Mouse (Mus musculus): ENCODE measurements around the gene Plpp1.

Plpp1 gene

DNA sequence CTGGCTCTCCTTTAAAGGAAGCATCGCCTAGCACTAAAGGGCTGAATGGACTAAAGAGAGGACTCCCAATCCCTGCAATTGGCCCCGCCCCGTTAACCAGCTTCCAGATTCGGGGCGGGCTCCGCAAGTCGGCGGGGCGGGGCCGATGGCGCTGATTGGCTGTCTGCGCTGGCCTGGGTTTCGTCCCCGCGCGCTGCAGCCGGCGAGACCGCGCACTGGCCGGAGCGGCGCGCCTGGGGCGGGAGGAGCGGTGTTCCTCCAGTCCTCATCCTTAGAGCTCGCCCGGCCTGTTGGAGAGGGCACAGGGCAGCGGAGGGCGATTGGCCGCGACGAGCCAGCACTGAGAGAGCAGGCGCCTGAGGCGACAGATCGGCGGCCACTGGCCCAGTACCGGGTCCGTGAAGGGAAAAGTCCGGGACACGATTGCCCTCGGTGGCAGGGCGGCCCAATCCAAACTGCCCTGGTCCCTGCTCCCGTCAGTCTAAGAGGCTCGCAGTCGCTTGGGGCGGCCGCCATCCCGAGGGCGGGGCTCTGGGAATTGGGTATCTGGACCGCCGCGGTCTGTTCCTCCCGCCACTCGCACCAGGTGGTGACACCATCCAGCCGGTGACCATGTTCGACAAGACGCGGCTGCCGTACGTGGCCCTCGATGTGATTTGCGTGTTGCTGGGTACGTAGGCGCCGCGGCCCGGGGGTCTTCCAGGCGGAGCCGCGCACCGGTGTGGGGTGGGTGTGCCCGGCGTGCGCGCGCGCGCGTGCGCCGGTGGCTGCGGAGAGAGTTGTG is at the start of gene Plpp1:
Plpp1 (plus strand) TSS at position 196 of the 784 bp plus-strand sequence.
- peak; percentile 98 for DNase-seq

DNA sequence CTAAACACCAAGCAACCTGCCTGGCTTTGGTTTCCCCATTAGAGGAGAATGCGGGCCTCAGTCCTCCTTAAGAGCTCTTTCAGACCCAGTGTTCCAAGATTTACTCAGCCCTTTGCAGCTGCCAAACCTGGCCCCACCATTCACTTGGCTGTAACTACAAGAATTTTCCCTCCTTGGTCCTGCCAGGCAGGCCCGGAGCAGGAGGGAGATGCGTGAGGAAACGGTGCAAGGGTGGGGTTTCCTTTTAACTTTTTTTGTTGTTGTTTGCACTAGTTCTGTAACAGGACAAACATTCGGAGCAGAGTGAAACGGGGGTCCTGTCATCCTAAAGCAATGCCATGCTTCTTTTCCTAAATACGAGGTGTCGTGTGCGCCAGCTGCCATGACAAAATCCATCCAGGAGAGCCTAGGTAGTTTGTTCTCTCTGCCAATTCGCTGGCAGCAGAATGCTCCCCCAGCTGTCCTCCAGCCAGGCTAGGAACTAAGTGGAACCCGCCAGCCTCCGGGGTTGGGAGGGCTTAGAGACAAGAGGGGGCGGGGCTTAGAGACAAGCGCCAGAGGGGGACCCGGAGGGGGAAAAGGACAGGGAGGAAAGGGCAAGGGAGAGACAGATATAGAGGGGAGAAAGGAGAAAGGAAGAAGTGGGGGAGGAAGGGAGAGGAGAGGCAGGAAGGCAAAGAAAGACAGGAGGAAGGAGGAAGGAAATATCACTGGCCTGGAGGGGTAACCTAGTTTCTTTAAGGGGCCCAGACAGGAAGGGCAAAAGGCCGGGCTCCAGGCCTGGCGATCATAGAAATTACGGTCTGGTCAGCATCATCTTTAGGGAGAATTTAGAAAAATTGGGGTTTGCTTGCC is 48.9 kb upstream of the Plpp1 start:
- peak; percentile 81 for DNase-seq

DNA sequence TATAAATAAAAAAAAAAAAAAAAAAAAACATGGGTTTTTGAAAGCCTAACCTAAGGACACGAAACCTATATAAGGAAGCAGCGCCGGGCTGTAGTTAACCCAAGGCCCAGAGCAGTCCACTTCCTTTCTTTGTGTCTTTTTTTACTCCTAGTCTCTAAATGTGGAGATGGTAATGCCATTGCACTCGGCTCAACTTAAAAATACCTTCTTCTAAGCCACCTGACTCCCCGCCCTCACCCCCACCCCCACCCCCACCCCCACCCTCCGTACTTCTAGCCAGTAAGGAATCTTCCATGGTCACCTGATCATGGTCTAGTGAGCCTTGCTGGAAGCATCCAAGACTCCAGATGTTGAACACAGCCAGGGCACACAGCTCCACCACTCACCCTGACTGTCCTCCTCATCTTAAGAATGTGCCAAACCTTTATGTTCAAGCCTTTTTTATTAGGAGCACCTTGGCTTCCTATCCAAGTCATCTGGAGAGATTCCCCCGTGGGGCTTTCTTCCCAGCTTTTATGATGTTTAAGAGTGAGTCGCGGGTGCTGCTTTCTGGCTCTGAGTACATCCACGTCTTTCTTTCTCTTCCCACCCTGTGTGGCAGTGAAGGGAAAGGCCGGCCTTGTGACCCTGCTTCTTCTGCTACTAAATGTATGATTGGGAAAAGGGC is 48.1 kb upstream of the Plpp1 start:
- no peak for DNase-seq

DNA sequence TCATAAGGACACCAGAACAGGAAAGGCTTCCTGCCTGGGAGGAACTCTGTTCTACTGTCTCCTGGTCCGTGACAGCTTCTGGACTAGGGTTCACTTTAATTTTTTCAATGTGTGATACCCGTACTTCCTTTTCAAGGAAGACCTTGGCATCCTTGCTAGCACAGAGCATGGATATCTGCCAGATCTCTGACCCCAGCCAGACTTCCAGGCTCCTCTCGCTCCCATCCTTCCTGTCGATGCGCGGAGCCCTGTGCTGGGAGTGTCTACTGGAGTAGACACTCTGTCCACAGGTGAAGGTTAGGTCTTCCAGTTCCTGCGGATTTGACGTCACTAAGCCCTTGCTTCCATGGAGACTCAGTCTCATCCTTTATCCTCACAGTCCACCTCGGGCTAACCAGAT is 47.1 kb upstream of the Plpp1 start:
- peak; percentile 86 for DNase-seq

DNA sequence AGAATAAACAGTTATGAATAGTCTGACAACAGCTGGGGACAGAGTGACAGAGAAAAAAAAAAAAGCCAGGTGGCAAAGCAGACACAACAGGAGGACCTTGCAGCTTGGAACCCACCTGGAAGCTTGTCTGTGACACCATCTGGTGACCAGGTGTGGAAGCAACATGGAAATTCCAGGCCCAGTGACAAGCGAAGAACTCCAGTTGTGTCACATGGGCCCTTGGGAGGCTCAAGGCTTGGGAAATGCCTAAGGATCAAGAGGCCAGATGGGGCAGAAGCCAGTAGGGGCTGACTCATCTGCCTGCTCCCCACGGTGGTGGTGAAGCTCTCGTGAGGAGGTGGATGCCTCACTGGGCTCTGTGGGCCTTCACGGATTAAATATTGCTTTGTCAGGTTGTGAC is 45.7 kb upstream of the Plpp1 start:
- no peak for DNase-seq

DNA sequence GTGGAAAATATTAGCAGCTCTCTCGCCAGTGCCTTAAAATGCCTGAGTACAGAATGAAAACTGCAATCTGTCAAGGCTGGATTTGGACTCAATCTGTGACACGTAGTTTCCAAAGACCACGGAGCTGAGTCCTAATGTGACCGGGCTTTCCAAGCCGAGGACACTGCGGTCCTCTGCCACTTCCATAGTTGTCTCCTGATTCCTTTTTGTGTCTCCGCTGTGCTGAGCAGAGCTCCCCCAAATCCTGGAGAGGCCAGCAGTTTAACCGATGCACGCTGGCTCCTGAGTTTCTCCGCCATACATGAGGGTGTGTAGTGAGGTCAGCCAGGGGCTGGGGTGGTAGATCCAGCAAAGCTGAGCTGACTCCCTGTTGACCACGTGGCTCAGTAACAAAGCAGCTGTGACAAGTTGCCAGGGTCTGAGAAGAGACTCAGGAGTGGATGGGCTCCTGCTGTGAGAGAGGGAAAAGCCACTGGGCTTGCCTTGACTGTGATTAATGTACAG is 45.0 kb upstream of the Plpp1 start:
- no peak for DNase-seq

DNA sequence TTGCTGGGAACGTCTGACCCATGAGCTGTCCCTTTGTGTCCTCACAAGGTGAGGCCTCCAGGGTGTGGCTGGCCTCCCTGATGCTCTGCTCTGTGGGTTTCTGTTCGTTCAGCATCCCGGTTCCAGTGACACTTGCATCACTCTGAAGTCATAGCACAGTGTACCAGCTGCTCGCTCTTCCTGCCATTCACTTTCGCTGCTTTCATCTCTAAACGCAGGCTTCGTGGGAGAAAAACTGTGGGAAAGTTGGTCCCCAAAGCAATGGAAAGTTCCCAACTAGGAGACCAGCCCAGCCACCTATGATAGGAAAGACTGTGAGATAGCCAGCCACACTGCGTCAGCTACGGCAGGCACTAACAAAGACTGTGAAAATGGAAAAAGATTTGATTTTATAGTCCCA is 43.2 kb upstream of the Plpp1 start:
- DNase-seq = no peak

DNA sequence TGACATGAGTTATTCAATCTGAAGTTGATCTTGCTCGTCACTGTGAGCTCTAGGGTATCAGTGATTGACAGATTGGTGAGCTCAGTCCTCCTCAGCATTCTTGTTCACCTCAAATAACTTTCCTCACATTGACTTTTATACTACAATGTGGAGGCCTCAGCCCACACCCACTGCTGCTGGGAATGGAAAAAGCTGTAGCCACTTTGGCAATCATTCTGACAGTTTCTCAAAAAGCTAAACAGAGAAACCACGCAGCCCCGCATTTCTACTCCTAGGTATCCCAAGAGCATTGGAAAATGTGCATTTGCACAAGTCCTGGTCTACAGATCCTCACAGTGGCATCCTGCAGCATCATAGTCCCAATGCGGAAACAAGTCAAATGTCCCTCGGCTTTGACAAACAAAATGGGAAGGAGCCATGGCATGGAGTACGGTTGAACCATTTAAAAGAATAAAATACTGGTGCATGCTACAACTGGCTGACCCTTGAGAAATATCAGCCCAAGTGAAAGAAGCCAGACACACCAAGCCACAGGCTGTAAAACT is 42.0 kb upstream of the Plpp1 start:
- DNase-seq = no peak

DNA sequence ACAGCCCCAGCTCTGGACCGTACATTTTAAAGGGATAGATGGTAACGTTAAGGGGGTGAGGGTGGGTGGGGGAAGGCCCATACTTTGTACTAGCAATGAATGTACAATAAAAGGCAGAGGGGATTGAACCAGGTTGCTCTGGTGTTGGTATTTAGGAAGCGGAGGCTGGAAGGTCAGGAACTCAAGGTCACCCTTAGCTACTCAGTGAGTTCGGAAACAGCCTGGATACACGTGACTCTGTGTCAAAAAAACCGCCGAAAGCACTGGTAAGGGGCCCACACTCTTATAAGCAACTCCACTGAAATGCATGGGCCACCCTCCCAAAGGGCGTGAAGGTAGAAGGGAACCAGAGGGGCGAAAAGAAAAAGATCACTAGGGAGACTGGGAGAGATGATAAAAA is 41.2 kb upstream of the Plpp1 start:
- DNase-seq = no peak

DNA sequence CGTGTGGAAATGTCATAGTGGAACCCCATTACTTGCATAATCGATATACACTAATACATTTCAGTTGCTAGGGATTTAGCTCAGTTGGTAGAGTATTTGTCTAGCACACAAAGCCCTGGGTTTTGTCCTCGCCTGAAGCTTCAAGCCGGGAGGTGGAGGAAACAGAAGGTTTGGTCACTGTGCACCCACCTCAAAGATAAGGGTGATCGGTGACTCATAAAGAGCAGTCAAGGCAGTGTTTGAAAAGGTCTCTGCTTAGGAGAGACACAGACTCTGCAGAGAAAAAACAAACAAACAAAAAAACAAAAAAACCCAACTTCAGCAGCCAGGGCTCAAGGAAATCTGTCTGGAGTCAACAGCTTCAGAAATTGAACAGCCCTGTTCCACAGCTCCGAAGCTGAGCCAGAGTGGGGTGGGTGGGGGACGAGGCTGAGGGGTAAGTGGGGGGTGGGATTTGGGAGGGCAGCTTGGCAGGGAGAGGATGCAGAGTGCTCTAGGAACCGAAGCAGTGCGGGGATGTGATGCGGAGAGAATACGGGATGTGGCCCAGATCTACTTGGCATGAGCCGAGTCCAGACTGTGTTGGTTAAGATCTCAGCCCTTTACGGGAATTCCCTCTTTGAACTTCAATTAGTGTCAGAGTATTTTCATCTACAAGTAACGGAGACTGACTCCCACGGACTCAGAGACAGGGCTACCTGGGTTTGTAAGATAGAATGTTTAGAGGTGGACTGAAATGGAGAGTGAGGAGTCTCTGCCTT is 40.6 kb upstream of the Plpp1 start:
- DNase-seq = no peak

DNA sequence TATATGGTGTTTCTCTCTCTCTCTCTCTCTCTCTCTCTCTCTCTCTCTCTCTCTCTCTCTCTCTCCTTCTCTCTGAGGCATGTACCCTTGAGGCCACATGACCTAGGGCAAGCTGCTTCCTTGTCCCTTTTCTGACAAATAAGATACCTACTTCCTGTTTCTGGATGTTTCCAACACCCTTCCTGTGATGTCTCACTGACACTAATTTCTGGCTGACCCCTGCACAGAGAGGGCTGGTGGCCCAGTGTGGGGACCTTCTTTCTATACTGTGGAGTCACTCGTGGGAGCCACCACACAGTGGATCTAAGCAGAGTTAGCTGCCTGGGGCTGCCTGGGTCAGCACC is 40.1 kb upstream of the Plpp1 start:
- DNase-seq = no peak

DNA sequence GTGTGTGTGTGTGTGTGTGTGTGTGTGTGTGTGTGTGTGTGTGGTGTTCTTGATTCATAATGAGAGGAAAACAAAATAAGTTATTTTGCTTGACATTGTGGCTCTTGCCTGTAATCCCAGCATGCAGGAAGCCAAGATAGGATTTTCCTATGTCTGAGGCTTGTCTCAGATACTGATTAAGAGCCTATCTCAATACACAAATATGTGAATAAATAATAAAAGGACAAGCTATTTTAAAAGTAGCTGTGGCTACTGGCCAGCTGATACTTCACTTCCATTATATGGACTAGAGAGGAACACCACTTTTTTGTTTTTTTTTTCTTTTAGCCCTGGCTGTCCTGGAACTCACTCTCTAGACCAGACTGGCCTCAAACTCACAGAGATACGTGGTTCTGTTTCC is 38.8 kb upstream of the Plpp1 start:
- no peak for DNase-seq

DNA sequence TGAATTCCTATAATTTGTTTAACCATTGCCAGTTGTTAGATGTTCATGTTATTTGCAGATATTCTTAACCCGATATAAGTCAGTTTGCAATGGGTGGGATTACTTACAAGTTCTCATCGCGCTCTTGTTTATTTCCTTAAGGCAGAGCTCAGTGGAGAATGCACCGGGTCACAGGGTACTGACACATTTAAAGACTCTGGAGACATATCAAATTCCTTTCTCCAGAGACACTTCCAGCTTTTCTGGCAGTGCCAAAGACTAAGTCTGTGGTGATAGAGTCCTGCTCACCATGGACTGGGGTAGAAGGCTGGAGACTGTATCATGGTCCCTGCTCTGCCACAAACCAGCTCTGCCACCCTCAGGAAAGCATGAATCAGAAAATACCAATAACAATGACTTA is 38.0 kb upstream of the Plpp1 start:
- no peak for DNase-seq

DNA sequence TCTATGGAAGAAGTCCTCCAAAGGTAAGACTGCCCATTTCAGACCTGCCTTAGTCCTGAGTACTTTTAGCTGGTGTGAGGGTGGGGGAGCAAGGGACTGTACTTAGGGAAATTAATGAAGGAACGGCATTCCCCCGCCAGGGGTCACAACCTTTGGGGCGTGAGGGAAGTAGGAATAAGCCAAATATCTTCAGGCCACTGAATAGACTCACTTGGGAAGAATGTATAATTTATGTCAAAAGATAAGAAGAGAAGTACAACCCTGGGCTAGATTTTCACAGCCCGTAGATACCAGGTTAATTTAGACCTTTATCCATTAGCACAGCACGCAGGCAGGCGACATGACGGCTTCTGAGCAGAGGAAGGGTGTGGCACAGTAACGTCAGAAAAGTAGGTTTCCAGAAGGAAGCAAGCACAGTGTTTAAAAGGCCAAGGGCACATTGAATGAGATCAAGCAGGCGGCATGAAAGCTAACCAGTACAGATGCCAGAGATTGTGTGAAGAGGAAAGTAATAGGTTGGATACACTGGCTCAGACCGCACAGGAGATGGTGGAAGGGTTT is 37.0 kb upstream of the Plpp1 start:
- peak; percentile 73 for DNase-seq

DNA sequence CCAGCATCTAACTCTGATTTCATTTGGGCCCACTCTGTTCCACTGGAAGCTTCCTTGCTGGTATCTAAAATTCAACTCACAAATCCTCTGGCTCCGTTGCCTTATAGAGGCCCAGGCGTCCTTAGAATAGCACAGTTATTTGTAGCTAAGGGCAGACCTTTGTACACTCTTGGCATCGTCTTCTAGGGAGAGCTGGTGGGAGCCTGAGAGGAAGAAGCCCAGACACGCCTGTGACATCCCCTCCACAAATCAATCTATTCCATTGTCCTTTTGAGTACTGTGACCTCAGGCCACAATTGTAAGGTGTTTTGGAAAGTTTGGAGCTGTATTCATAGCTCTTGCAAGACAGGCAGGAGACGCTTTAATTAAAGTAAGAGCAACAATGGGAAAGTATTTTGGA is 36.0 kb upstream of the Plpp1 start:
- DNase-seq = peak; percentile 71

DNA sequence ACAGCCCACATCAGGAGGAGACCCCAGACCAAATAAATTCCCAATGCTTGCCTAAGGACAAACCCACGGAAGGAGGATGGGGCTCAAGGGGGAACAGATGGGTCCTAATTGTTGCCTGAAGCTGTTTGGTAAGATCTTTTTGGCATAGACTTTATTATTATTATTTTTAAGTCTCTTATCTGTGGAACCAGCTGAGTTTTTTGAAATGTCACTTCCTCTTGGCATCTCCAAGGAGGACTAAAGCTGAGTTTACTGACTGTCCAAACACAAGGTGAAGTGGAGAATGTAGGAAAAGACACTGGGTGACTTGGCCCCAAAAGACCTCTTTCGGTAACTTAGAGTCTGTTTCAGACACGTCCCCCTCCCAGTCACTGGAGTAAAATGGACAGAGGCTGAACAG is 34.9 kb upstream of the Plpp1 start:
- DNase-seq = no peak

DNA sequence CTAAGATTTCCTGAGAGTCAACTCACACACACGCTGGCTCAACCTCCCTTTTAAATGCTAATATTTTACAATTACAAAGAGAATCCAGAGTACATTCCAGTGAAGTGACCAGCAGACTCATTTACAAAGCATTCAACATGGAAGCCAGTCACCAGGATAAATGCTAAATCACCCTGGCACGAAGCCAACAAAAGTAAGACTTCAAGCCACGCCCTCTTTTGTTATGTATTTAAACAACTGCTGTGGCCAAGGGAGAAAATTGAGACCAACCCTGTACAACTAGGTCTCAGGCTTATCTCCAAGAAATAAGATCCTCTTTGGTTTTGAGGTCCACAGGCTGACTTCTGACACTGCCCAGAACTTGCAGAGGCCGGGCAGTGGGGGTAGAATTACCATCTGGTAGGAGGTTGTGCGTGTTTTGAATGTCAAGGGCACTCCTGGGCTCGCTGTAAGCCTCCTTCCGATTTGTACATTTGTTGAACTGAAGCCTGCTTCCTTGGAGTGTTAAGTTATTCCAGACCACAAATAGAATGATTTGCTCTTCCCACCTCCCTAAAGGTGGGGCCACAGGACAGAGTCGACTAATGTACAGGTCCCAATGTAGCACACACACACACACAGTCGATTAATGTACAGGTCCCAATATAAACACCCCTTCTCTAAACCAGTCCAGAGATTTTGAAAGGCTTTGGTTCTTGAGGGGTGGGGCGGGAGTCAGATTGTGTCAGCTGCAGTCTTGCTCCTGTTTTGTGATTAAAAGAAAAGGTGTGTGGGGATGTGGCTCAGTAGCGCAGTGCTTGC is 29.9 kb upstream of the Plpp1 start:
- DNase-seq = no peak

DNA sequence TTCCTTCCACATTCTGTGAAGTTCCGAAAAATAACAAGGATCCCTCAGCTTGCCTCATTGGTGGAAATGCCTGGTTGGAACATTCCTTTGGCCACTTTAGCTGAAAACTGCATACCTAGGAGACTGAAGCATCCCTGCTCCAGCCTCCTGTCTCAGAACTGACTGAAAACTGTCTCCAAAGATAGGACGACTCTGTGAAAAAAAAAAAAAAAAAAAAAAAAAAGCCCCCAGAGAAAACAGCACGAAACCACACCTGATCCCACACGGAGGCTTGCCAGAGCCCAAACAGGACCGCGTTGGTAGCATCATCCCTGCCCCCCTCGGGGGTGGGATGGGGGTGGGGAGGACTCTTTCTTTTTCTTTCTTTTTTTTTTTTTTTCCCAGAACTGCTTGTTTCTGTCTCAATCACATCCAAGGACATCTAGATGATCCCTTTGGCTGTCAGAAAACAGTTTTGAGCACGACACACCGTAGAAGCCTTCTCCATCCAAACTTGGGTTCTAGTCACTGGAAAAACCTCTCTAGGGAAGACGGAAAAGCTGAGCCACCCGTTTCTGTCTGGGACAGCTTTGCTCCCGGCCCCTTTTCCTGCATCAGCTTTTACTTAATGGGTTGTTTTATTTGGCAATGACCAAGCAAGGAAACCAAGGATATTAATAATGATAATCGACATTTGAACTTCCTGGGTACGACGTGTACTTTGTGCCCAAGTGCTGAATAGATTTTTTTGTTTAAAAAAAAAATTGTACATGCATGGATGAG is 29.0 kb upstream of the Plpp1 start:
- DNase-seq = peak; percentile 74

DNA sequence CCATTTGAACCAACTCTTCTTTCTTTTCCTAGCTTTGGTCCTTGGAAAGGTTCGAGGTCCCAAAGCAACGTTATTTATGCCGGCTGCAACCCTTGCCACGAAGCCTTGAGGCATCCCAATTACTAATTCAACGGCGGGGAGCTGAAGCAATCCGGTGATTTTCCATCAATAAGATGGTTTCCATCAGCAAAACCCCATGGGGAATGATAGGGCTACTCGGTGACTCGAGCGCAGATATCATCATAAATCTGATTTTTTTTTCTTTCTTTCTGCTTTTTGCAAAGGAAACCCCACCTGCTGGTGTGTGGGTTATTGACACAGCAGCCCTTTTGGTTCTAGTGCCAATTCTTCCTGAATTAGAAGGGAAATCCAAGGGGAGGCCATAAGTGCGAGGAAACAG is 28.3 kb upstream of the Plpp1 start:
- DNase-seq = no peak

DNA sequence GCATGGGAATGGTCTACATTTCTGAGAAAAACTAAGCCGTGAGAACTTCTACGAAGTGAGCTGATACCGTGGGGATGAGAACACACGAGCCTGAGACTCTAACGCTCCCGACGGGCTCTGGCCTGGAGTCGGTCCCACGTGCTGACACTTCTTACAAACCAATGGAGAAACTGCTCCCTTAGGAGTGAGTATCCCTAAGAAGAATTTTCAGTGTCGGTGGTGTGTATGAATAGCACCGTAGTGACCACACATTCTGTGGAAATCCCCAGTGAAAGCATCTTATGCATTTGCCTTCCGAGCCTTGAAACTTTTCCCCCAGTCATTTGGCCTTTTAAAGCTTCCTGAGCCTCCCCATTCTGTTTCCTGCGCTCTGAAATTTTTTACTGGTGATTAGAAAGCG is 27.7 kb upstream of the Plpp1 start:
- no peak for DNase-seq
